Mouse (Mus musculus): Measurements from ENCODE around the gene Scarb1. TPM values are rescaled to one million over a fixed set of nuclear protein-coding genes. Genes with fewer than 3 reads are reported as not detected.

The Scarb1 gene
- polyA plus RNA-seq, 1 experiment from 2014 or later, result 44.4 TPM

DNA sequence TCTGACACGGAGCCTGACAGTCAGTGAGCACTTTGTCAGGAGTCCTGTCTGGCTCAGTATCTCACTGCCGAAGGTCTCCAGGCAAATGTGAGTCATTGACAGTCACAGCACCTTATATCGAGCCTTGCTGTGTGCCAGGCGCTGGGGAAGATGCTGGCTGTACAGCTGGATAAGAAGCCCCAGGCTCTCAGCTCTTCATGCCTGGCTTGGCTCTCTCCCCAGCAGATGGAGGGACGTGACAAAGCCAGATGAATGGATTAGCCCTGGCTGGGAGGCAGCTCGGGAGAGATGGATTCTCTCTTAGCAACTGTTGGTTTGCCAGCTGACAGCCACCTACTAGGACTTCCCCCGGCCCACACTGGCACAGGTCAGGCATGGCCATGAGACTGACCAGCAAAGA, 78.3 kb downstream of the Scarb1 start:
- Histone ChIP-seq H3K4me2 (ENCODE audit: low read depth, low read length) (no peak overlapping the region), H3K9ac (ENCODE audit: low read depth, low read length) (no peak overlapping the region), H3K4me3 (ENCODE audit: low read depth, low read length) (no peak overlapping the region), H3K36me3 (ENCODE audit: control insufficient read depth, insufficient read depth, low read length) (no peaks in the 10 kb centered on the region), H3K27ac (replicated peaks; ENCODE audit: low read depth, low read length) (no peak overlapping the region), H3K27me3 (replicated peaks; ENCODE audit: control insufficient read depth, insufficient read depth, low read length) (no peaks in the 10 kb centered on the region), H3K9me3 (ENCODE audit: control insufficient read depth, low read length) (no peaks in the 10 kb centered on the region), H3K4me1 (ENCODE audit: control insufficient read depth, insufficient read depth, low read length) (0 out of 2 replicates have a peak, but pooled peaks cover 2% of the 10 kb centered on the region)
- 47% methylated on average over 7 of the region's 7 CpGs for WGBS
- no peak for ATAC-seq (ENCODE audit: low read depth)
- peak; percentile 72 for DNase-seq (ENCODE audit: low spot score)

DNA sequence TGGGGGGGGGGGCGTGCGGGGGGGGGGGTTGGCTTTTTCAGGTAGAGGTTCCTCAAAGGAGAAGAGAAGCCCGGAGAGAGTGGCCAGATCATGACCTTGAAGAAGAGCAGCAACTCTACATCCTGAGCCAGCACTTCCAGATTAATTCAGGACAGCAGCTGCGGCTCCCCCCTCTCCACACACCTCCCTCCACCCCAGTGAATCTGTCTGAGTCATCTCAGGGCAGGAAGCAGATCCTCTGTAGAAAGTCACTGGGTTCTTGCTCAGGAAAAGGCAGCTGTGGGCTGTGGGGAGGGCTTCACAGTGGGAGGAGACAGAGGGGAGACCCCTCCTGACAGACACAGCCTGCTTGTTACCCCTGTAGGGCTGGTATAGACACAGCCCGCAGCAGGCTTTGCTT, 87.0 kb downstream of the Scarb1 start:
- Histone ChIP-seq H3K4me2 (ENCODE audit: low read depth, low read length) (no peak overlapping the region), H3K4me3 (ENCODE audit: low read depth, low read length) (no peak overlapping the region), H3K36me3 (ENCODE audit: control insufficient read depth, insufficient read depth, low read length) (no peaks in the 10 kb centered on the region), H3K9ac (ENCODE audit: low read depth, low read length) (no peak overlapping the region), H3K27me3 (replicated peaks; ENCODE audit: control insufficient read depth, insufficient read depth, low read length) (no peaks in the 10 kb centered on the region), H3K9me3 (ENCODE audit: control insufficient read depth, low read length) (no peaks in the 10 kb centered on the region), H3K4me1 (ENCODE audit: control insufficient read depth, insufficient read depth, low read length) (no peaks in the 10 kb centered on the region), H3K27ac (replicated peaks; ENCODE audit: low read depth, low read length) (no peak overlapping the region)
- 53% methylated on average over 4 of the region's 5 CpGs for WGBS
- DNase-seq (ENCODE audit: low spot score) (no peak), ATAC-seq (ENCODE audit: low read depth) (peak; percentile 67)

DNA sequence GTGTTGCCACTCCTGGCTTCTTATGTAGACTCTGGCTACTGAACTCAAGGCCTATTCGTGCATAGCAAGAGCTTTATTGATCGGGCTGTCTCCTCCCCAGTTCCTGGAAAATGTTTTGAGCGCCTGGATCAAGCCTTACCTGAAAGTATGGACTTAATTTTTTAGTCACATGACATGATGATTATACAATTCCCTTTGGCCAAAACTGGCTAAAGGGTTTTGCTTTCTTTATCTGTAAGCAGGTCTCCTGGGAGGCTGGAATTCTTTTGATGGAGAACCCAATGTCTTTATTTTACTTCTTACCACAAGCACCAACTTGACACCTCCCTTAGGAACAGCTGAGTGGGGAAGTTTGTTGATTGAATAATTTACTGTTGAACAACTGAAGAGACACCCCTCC, 87.4 kb downstream of the Scarb1 start:
- Histone ChIP-seq H3K27ac (replicated peaks; ENCODE audit: low read depth, low read length) (no peak overlapping the region), H3K9me3 (ENCODE audit: control insufficient read depth, low read length) (no peaks in the 10 kb centered on the region), H3K4me2 (ENCODE audit: low read depth, low read length) (no peak overlapping the region), H3K4me1 (ENCODE audit: control insufficient read depth, insufficient read depth, low read length) (no peaks in the 10 kb centered on the region), H3K36me3 (ENCODE audit: control insufficient read depth, insufficient read depth, low read length) (no peaks in the 10 kb centered on the region), H3K27me3 (replicated peaks; ENCODE audit: control insufficient read depth, insufficient read depth, low read length) (no peaks in the 10 kb centered on the region), H3K4me3 (ENCODE audit: low read depth, low read length) (no peak overlapping the region), H3K9ac (ENCODE audit: low read depth, low read length) (no peak overlapping the region)
- DNase-seq (ENCODE audit: low spot score) (no peak), ATAC-seq (ENCODE audit: low read depth) (no peak)
- 84% methylated on average over 3 of the region's 3 CpGs for WGBS

DNA sequence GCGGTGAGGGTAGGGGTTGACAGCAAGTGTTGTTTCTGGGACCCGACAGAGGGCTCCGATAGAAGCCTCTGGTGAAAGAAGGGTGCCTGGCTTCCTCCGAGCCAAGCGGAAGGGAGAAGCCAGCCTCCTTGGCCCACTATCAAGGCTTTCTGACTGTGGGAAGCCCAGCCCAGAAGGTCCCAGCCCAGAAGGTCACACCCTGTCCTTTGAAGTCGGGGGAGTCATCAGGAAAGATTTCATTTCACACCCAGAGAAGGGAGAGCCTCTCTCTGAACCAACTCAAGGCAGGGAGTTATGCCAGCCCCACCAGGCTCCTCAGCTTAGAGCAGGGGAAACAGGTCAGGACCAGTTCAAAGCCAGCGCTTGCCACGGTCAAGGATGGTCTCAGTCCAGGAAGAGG, 88.2 kb downstream of the Scarb1 start:
- Histone ChIP-seq H3K27ac (replicated peaks; ENCODE audit: low read depth, low read length) (no peak overlapping the region), H3K4me3 (ENCODE audit: low read depth, low read length) (no peak overlapping the region), H3K27me3 (replicated peaks; ENCODE audit: control insufficient read depth, insufficient read depth, low read length) (no peaks in the 10 kb centered on the region), H3K36me3 (ENCODE audit: control insufficient read depth, insufficient read depth, low read length) (no peaks in the 10 kb centered on the region), H3K4me2 (ENCODE audit: low read depth, low read length) (no peak overlapping the region), H3K9me3 (ENCODE audit: control insufficient read depth, low read length) (no peaks in the 10 kb centered on the region), H3K9ac (ENCODE audit: low read depth, low read length) (no peak overlapping the region), H3K4me1 (ENCODE audit: control insufficient read depth, insufficient read depth, low read length) (no peaks in the 10 kb centered on the region)
- WGBS, result 71% methylated on average over 8 of the region's 8 CpGs
- ATAC-seq (ENCODE audit: low read depth) (no peak), DNase-seq (ENCODE audit: low spot score) (no peak)

DNA sequence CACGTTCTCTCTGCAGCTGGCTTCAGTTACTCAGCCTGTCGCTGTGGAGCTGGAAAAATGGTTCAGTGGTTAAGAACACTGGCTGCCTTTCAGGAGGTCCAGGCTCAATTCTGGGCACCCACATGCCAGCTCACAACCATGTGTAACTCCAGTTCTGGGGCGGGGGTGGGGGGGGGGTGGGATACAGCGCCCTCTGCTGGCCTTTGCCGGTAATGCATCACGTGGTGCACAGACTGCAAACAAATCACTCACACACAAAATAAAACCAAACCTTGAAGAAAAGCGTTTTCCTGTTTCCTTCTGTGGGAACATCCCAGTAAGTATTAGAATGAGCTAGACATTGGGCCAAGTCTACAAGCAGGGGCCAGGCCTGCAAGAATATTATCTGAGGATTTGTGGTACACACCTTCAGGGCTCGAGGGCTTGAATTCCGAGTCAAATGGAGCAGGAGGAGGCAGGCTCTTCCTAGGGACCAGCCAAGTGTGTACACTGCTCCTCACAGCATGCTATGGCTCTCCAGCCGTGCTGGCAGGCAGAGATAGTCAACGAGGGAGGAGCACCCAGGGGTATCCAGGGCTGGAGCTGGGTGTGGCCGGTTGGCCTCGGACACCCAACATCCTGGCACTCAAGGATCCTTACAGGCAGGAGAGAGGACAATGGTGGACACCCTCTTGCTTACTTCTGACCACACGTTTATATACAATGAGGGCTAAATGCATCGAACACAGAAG, 88.8 kb downstream of the Scarb1 start:
- ATAC-seq (ENCODE audit: low read depth), result no peak
- no peak overlapping the region for H3K9ac ChIP-seq (ENCODE audit: low read depth, low read length)
- WGBS, result 55% methylated on average over 15 of the region's 15 CpGs
- no peak overlapping the region for H3K4me3 ChIP-seq (ENCODE audit: low read depth, low read length)
- no peaks in the 10 kb centered on the region for H3K9me3 ChIP-seq (ENCODE audit: control insufficient read depth, low read length)
- H3K4me1 ChIP-seq (ENCODE audit: control insufficient read depth, insufficient read depth, low read length), result no peaks in the 10 kb centered on the region
- DNase-seq (ENCODE audit: low spot score), result no peak
- no peak overlapping the region for H3K4me2 ChIP-seq (ENCODE audit: low read depth, low read length)
- H3K36me3 ChIP-seq (ENCODE audit: control insufficient read depth, insufficient read depth, low read length), result no peaks in the 10 kb centered on the region
- no peak overlapping the region for H3K27ac ChIP-seq (replicated peaks; ENCODE audit: low read depth, low read length)
- no peaks in the 10 kb centered on the region for H3K27me3 ChIP-seq (replicated peaks; ENCODE audit: control insufficient read depth, insufficient read depth, low read length)

DNA sequence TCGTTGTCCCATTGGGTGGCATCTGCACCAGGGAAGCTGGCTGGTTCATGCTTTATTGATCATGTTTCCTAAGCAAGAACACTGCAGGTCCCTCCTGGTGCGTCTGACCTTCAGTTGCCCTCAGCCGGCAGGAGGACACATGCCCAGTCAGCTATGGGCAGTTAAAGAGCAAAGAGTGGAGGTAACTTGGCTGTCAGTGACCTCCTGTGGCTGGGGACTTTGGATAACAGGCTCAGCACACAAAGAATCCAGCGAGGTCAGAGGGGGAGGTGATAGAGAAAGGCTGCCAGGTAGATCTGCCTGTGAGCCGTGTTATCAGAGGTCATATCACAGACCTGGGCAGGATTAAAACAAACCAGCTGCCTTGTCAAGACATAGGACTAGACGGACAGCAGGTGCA, 91.7 kb downstream of the Scarb1 start:
- no peak overlapping the region for H3K4me2 ChIP-seq (ENCODE audit: low read depth, low read length)
- ATAC-seq (ENCODE audit: low read depth) (no peak), DNase-seq (ENCODE audit: low spot score) (no peak)
- H3K27ac ChIP-seq (replicated peaks; ENCODE audit: low read depth, low read length), result no peak overlapping the region
- H3K9ac ChIP-seq (ENCODE audit: low read depth, low read length), result no peak overlapping the region
- 39% methylated on average over 6 of the region's 6 CpGs for WGBS
- H3K27me3 ChIP-seq (replicated peaks; ENCODE audit: control insufficient read depth, insufficient read depth, low read length), result no peaks in the 10 kb centered on the region
- peaks cover 12% of the 10 kb centered on the region for H3K4me1 ChIP-seq (ENCODE audit: control insufficient read depth, insufficient read depth, low read length)
- H3K36me3 ChIP-seq (ENCODE audit: control insufficient read depth, insufficient read depth, low read length), result no peaks in the 10 kb centered on the region
- H3K4me3 ChIP-seq (ENCODE audit: low read depth, low read length), result no peak overlapping the region
- no peaks in the 10 kb centered on the region for H3K9me3 ChIP-seq (ENCODE audit: control insufficient read depth, low read length)

DNA sequence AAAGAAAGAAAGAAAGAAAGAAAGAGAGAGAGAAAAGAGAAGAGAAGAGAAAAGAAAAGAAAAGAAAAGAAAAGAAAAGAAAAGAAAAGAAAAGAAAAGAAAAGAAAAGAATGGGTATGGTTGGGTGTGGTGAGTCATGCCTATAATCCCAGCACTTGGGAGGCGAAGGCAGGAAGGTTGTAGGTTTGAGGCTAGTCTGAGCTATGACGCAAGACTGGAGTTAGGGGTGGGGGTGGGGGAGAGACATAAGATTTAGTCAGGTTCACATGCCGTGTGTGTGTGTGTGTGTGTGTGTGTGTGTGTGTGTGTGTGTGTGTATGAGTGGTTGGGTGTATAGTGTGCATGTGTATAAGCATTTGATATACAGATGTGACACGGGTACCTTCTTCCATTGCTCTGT, 94.2 kb downstream of the Scarb1 start:
- DNase-seq (ENCODE audit: low spot score), result no peak
- Histone ChIP-seq H3K36me3 (ENCODE audit: control insufficient read depth, insufficient read depth, low read length) (no peaks in the 10 kb centered on the region), H3K4me1 (ENCODE audit: control insufficient read depth, insufficient read depth, low read length) (peaks cover 17% of the 10 kb centered on the region), H3K9me3 (ENCODE audit: control insufficient read depth, low read length) (no peaks in the 10 kb centered on the region), H3K4me2 (ENCODE audit: low read depth, low read length) (no peak overlapping the region), H3K9ac (ENCODE audit: low read depth, low read length) (no peak overlapping the region), H3K4me3 (ENCODE audit: low read depth, low read length) (no peak overlapping the region), H3K27me3 (replicated peaks; ENCODE audit: control insufficient read depth, insufficient read depth, low read length) (no peaks in the 10 kb centered on the region), H3K27ac (replicated peaks; ENCODE audit: low read depth, low read length) (no peak overlapping the region)
- no peak for ATAC-seq (ENCODE audit: low read depth)
- 89% methylated on average over 4 of the region's 4 CpGs for WGBS

DNA sequence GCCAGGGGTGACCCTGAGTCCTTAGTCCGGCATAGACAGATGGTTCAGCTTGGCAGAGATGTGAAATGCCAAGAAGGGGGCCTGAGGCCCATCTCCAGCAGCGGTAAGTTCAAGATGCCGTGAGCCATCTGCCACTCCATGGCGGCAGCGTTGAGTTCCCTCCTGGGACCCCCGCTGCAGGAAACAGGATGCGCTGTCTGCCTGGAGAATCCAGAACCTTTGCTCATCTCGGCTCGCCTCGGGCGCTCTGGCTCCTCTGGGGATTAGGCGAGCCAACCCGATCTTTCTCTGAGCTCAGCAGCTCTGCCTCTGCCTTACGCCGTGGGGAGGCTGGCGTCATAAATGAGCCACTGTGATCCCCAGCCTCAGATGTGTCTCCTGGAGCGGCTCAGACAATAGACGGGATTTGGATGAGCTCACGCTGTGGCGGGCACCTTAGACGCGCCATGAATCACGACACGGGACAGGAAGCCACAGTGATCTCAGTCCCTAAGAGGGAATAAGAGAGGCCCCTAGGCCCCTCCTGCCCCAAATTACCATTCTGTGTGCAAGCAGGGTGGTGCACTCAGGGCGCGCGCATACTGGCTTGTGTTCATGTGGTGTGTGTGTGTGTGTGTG, 95.3 kb downstream of the Scarb1 start:
- H3K4me3 ChIP-seq (ENCODE audit: low read depth, low read length), result peak overlapping the region; percentile 8
- DNase-seq (ENCODE audit: low spot score) (peak; percentile 91), ATAC-seq (ENCODE audit: low read depth) (peak; percentile 91)
- no peaks in the 10 kb centered on the region for H3K36me3 ChIP-seq (ENCODE audit: control insufficient read depth, insufficient read depth, low read length)
- H3K9ac ChIP-seq (ENCODE audit: low read depth, low read length), result peak overlapping the region; percentile 36
- H3K27me3 ChIP-seq (replicated peaks; ENCODE audit: control insufficient read depth, insufficient read depth, low read length), result no peaks in the 10 kb centered on the region
- WGBS, result under 1% methylated on average over 26 of the region's 27 CpGs
- peaks cover 18% of the 10 kb centered on the region for H3K4me1 ChIP-seq (ENCODE audit: control insufficient read depth, insufficient read depth, low read length)
- peak overlapping the region; percentile 53 for H3K4me2 ChIP-seq (ENCODE audit: low read depth, low read length)
- no peaks in the 10 kb centered on the region for H3K9me3 ChIP-seq (ENCODE audit: control insufficient read depth, low read length)
- H3K27ac ChIP-seq (replicated peaks; ENCODE audit: low read depth, low read length), result peak overlapping the region; percentile 49

All from embryonic facial prominence, embryonic 14.5 days (tissue).